Mouse (Mus musculus): ENCODE measurements around the gene Porcn. TPM values are rescaled to one million over a fixed set of nuclear protein-coding genes. Genes with fewer than 3 reads are reported as not detected.

Porcn gene
- total RNA-seq, 2 experiments from 2014 or later = 74.7 to 84.7 TPM

DNA sequence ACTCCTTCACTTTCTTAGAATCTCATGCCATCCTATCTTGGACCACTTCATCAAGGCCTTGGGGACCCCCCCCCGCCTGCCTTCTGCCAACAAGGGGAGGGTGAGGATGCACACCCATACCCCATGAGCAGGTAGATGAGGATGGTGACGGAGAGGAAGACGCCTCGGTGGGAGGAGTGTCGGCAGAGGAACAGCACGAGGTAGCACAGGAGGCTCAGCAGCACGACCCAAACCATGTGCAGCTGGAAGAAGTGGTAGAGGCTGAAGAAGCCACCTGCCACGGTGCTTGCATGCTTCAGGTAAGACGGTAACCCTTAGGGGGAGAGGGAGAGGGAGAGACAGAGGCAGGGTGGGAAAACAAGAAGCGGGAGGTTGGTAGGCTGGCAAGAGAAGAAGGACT, 2.2 kb downstream of the Porcn start:
- DNase-seq (ENCODE audit: extremely low spot score in 1 of 2, low spot score in 2 of 2) = no peak
- intact Hi-C loops (cut with DNase I) = loop anchor here (5.0 kb wide), 1 partner anchor 48 kb away; the partner anchor contains the start of gene Ftsj1
- no peak overlapping the region for H3K27ac ChIP-seq
- no peak overlapping the region for H3K4me3 ChIP-seq
- no peak for TF ChIP-seq CTCF (IDR thresholded peaks at IDR 0.05)

- intact Hi-C loops (cut with DNase I) = loop anchor here (5.0 kb wide), 1 partner anchor 49 kb away; the partner anchor contains the start of gene Ftsj1
- no peak overlapping the region for H3K4me3 ChIP-seq
- no peak for DNase-seq (ENCODE audit: extremely low spot score in 1 of 2, low spot score in 2 of 2)
- TF ChIP-seq CTCF (IDR thresholded peaks at IDR 0.05) = no peak
- H3K27ac ChIP-seq = no peak overlapping the region
These were observed 3.2 kb downstream of the Porcn start for GRCm38 (mm10) chrX:8203105-8203504.

GRCm38 (mm10) chrX:8193419-8193723, 13.0 kb downstream of the Porcn start, which contains the start of gene Ebp:
Gene Ebp, minus strand, starts transcription at chrX:8193512.
- intact Hi-C loops (cut with DNase I) = loop anchor here (2.0 kb wide), 1 partner anchor 25 kb away; no protein-coding TSS in a partner anchor
- peak within 1 kb of the TSS; percentile 85 for H3K27ac ChIP-seq
- H3K4me3 ChIP-seq = peak within 1 kb of the TSS; percentile 61
- TF ChIP-seq CTCF (IDR thresholded peaks at IDR 0.05) = no peak
- peak; percentile 33 to 36 for DNase-seq (ENCODE audit: extremely low spot score in 1 of 2, low spot score in 2 of 2)

- peak overlapping the region; percentile 61 for H3K4me3 ChIP-seq
- intact Hi-C loops (cut with DNase I) = loop anchor here (2.0 kb wide), 1 partner anchor 26 kb away; no protein-coding TSS in a partner anchor
- peak overlapping the region; percentile 85 for H3K27ac ChIP-seq
- TF ChIP-seq CTCF (IDR thresholded peaks at IDR 0.05) = no peak
- peak; percentile 70 to 78 for DNase-seq (ENCODE audit: extremely low spot score in 1 of 2, low spot score in 2 of 2)
These were observed 13.5 kb downstream of the Porcn start for GRCm38 (mm10) chrX:8192640-8193418.

DNA sequence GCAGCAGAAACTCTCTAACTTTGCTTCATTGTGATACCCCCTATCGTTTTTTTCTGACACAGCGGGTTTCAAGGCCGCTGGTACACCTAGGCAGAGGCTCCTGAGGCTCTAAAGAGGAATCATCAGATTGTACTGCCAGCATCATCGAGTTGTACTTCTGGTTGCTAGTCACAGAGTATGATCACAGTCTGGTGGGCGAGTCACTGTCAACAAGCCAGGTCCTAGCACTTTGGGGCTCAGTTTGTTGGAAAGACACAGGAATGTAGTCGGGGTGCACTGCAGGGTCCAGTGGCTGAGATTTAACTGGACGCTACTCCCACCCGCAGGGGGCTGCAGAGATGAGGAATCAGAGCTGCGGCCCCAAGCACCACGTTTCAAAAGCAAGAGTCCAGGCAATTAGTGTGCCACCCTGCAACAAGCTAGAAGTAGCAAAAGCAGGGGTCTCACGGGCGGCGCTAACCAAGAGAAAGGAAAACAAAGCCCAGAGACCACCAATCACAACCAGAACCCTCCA, 14.1 kb downstream of the Porcn start:
- H3K27ac ChIP-seq = peak overlapping the region; percentile 85
- H3K4me3 ChIP-seq = peak overlapping the region; percentile 61
- intact Hi-C loops (cut with DNase I) = loop anchor here (2.0 kb wide), 1 partner anchor 27 kb away; no protein-coding TSS in a partner anchor
- no peak for TF ChIP-seq CTCF (IDR thresholded peaks at IDR 0.05)
- no peak for DNase-seq (ENCODE audit: extremely low spot score in 1 of 2, low spot score in 2 of 2)

DNA sequence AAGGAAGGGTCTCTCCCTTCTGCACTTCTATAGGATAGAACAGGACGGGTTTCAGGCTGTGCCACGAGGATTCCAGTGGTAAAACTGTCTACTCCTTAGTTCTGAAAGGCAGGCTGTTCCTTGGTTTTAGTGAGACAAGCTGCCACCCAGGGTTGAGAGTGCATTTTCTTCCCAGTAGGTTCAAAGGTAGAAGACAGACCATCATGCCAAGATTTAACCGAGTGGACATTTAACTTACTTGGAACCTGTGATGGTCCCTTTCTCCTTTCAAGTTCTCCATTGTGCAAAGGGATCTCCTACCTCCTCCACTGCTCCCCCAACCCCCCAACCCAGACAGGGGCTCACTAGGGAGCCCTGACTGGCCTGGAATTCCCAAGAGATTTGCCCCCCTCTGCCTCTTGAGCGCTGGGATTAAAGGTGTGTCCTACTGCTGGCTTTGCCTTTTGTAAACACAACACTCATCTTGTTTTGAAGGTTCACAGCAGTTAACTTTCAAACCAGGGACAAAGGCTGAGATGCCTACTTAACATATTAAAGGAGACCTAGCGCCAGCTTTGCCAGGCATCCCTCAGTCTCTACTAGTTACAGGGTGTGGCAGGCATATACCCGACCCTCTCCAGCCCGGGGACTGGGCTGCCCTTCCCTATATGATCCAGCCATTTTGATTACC, 23.3 kb downstream of the Porcn start:
- H3K27ac ChIP-seq = no peak overlapping the region
- intact Hi-C loops (cut with DNase I) = no loop called here
- no peak overlapping the region for H3K4me3 ChIP-seq
- TF ChIP-seq CTCF (IDR thresholded peaks at IDR 0.05) = no peak
- no peak for DNase-seq (ENCODE audit: extremely low spot score in 1 of 2, low spot score in 2 of 2)

- Histone ChIP-seq H3K27ac (no peak overlapping the region), H3K4me3 (no peak overlapping the region)
- intact Hi-C loops (cut with DNase I) = loop anchor here (5.0 kb wide), 1 partner anchor 73 kb away; the partner anchor contains the start of gene Ftsj1
- no peak for DNase-seq (ENCODE audit: extremely low spot score in 1 of 2, low spot score in 2 of 2)
- no peak for TF ChIP-seq CTCF (IDR thresholded peaks at IDR 0.05)
These were observed 26.7 kb downstream of the Porcn start for GRCm38 (mm10) chrX:8179646-8180045.

DNA sequence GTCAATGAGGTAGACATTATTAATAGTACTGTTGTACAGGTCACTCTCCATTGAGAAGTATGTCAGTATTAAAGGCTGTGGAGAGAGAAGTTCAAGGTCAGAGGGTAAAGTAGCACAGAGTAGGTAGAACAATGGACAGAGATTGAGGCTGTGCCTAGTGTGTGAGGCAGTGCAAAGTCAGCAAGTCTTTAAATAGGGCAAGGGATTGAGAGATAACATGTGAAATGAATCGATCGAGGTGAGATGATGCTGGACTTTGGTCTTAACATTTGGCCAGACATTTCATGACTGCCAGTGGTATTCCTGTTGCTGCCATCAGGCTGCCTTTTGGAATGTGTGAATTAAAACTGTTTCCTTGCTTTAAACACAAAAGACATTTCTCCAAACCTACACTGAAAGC, 27.5 kb downstream of the Porcn start:
- Histone ChIP-seq H3K4me3 (no peak overlapping the region), H3K27ac (no peak overlapping the region)
- no peak for DNase-seq (ENCODE audit: extremely low spot score in 1 of 2, low spot score in 2 of 2)
- no peak for TF ChIP-seq CTCF (IDR thresholded peaks at IDR 0.05)
- intact Hi-C loops (cut with DNase I) = loop anchor here (5.0 kb wide), 1 partner anchor 73 kb away; the partner anchor contains the start of gene Ftsj1

DNA sequence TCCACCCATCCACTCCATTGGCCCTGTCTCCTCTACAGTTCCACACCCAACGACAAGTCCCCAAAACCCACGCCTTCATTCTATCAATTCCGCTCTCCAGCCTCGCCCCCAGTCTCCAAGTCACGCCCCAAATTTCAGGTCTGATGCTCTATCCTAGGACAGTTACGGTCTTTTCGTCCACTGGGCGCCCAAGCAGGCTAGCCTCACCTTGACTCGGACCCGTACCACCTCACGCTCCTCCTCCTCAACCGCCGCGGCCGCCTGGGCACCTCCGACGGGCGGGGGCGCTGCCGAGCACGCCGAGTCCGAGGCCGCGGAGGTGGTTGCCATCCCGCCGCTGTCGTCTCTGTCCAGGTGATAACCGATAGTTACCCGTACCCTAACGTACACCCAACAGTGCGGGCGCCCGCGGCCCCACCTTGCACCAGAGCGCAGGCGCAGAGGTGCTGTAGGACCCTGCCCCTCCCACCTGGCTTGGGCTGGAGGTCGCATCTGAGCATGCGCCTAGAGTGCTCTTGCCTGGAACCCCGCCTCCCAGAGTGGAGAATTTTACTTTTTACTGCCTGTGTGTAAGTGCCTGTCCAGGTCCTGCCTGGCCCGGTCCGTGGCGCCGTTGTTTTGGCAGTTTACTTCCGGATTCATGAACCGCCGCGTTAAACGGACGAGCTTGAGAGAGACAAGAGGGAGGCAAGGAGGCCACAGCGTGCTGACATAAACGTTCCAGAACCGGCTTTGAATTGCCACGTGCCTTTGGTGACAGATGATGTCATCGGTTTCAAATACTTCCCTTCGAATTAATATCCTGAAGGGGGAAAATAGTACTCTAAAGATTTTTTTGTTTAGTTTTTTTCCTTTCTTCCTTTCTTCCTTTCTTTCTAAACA, 30.6 kb downstream of the Porcn start, which contains the start of gene Tbc1d25:
Gene Tbc1d25, minus strand, starts transcription at position 678 of the 882 bp plus-strand sequence.
- peak; percentile 69 to 78 for DNase-seq (ENCODE audit: extremely low spot score in 1 of 2, low spot score in 2 of 2)
- Histone ChIP-seq H3K27ac (peak within 1 kb of the TSS; percentile 79), H3K4me3 (peak within 1 kb of the TSS; percentile 64)
- TF ChIP-seq CTCF (IDR thresholded peaks at IDR 0.05) = peak; percentile 15; the same call in 1 of the 2 replicates
- intact Hi-C loops (cut with DNase I) = loop anchor here (1.0 to 5.0 kb wide), 2 partner anchors 30 to 77 kb away; partner anchors contain the start of genes Ftsj1 and Rbm3

DNA sequence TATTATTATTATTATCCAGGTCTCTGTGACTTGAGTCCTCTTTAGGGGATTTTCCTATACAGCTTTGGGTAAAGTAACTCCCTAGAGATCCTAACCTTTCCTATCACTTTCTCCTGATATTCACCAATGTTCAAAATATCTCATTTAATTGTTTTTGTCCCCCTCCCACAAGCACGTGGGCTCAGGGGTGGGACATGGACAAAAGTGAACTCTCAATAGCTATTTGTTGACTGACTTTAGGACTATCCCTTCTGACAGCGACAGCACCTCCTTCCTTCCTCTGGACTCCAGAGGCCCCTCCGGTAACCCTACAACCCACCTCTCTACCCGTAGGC, 31.2 kb downstream of the Porcn start:
- TF ChIP-seq CTCF (IDR thresholded peaks at IDR 0.05) = no peak
- DNase-seq (ENCODE audit: extremely low spot score in 1 of 2, low spot score in 2 of 2) = no peak
- H3K4me3 ChIP-seq = peak overlapping the region; percentile 64
- intact Hi-C loops (cut with DNase I) = loop anchor here (1.0 to 5.0 kb wide), 2 partner anchors 30 to 77 kb away; partner anchors contain the start of genes Ftsj1 and Rbm3
- no peak overlapping the region; the same call in 1 of the 2 replicates for H3K27ac ChIP-seq
